Mouse (Mus musculus) bone marrow macrophage, adult 2 months (primary cell): Measurements from ENCODE around the gene Trub1. TPM values are rescaled to one million over a fixed set of nuclear protein-coding genes. Genes with fewer than 3 reads are reported as not detected.

Experiments used
- H3K27ac ChIP-seq: 2 replicates; pipeline ENCODE4 v1.5.1; 2012; ENCODE audit warnings: low read depth, low read length; ENCODE audit not compliant: insufficient read depth
- H3K4me1 ChIP-seq: 2 replicates; pipeline ENCODE4 v1.6.1; 2012; ENCODE audit warnings: low read length; ENCODE audit not compliant: control insufficient read depth, insufficient read depth
- H3K4me3 ChIP-seq: 2 replicates; pipeline ENCODE4 v1.5.1; 2012; ENCODE audit warnings: mild to moderate bottlenecking, low read length, moderate library complexity; ENCODE audit not compliant: insufficient read depth
- CTCF ChIP-seq: IDR thresholded peaks from 2 replicates; pipeline ENCODE4 v1.5.1; 2012; ENCODE audit warnings: low read depth, mild to moderate bottlenecking, low read length, moderate library complexity
- POLR2A ChIP-seq: IDR thresholded peaks from 2 replicates; pipeline ENCODE4 v1.6.1; 2012; ENCODE audit warnings: mild to moderate bottlenecking, low read depth, low read length, borderline replicate concordance
- polyA plus RNA-seq: library from polyadenylated mRNA; stranded (reverse); fragments of >200 nt; gene quantifications from 2 replicates; pipeline ENCODE4 v1.2.4, GENCODE M21; 2012; ENCODE audit not compliant: missing spikeins, insufficient read depth, insufficient read length

The Trub1 gene
- polyA plus RNA-seq, 1 experiment: 4.8 TPM

- TF ChIP-seq CTCF: no peak
- no peak for TF ChIP-seq POLR2A
- Histone ChIP-seq H3K27ac (no peak overlapping the region), H3K4me3 (no peak overlapping the region), H3K4me1 (no peaks in the 10 kb centered on the region)
Observed at GRCm38 (mm10) chr19:57505048-57505932, 52.6 kb downstream of the Trub1 start.

GRCm38 (mm10) chr19:57506591-57506990, 53.9 kb downstream of the Trub1 start:
- TF ChIP-seq POLR2A (no peak), CTCF (no peak)
- H3K27ac ChIP-seq: no peak overlapping the region
- no peak overlapping the region for H3K4me3 ChIP-seq
- no peaks in the 10 kb centered on the region for H3K4me1 ChIP-seq

- Histone ChIP-seq H3K4me1 (no peaks in the 10 kb centered on the region), H3K27ac (no peak overlapping the region), H3K4me3 (no peak overlapping the region)
- TF ChIP-seq CTCF: no peak
- TF ChIP-seq POLR2A: no peak
Observed at GRCm38 (mm10) chr19:57508261-57508788, 55.6 kb downstream of the Trub1 start.

- Histone ChIP-seq H3K27ac (no peak overlapping the region), H3K4me3 (no peak overlapping the region), H3K4me1 (no peaks in the 10 kb centered on the region)
- no peak for TF ChIP-seq CTCF
- no peak for TF ChIP-seq POLR2A
Observed at GRCm38 (mm10) chr19:57509758-57510319, 57.1 kb downstream of the Trub1 start.

GRCm38 (mm10) chr19:57510836-57511235, 58.1 kb downstream of the Trub1 start:
- no peaks in the 10 kb centered on the region for H3K4me1 ChIP-seq
- H3K27ac ChIP-seq: no peak overlapping the region
- TF ChIP-seq CTCF: no peak
- TF ChIP-seq POLR2A: no peak
- no peak overlapping the region for H3K4me3 ChIP-seq

GRCm38 (mm10) chr19:57513123-57513522, 60.4 kb downstream of the Trub1 start:
- no peak overlapping the region for H3K4me3 ChIP-seq
- no peak for TF ChIP-seq POLR2A
- TF ChIP-seq CTCF: no peak
- no peaks in the 10 kb centered on the region for H3K4me1 ChIP-seq
- H3K27ac ChIP-seq: no peak overlapping the region

- TF ChIP-seq CTCF: no peak
- TF ChIP-seq POLR2A: no peak
- Histone ChIP-seq H3K4me3 (no peak overlapping the region), H3K4me1 (no peaks in the 10 kb centered on the region), H3K27ac (no peak overlapping the region)
Observed at GRCm38 (mm10) chr19:57521721-57522120, 69.0 kb downstream of the Trub1 start.

- H3K4me3 ChIP-seq: no peak overlapping the region
- no peak overlapping the region for H3K27ac ChIP-seq
- H3K4me1 ChIP-seq: no peaks in the 10 kb centered on the region
- TF ChIP-seq POLR2A (no peak), CTCF (no peak)
Observed at GRCm38 (mm10) chr19:57523363-57523762, 70.7 kb downstream of the Trub1 start.

GRCm38 (mm10) chr19:57525693-57526092, 73.0 kb downstream of the Trub1 start:
- Histone ChIP-seq H3K4me1 (no peaks in the 10 kb centered on the region), H3K4me3 (no peak overlapping the region), H3K27ac (no peak overlapping the region)
- no peak for TF ChIP-seq CTCF
- no peak for TF ChIP-seq POLR2A

- no peak for TF ChIP-seq CTCF
- Histone ChIP-seq H3K4me1 (no peaks in the 10 kb centered on the region), H3K4me3 (no peak overlapping the region), H3K27ac (no peak overlapping the region)
Observed at GRCm38 (mm10) chr19:57530212-57530611, 77.5 kb downstream of the Trub1 start.
